15 mouse cellular contexts compared by ENCODE assay signal in genomic region chr13:98183157-98183878, GRCm38 (mm10). TPM values are rescaled to one million over a fixed set of nuclear protein-coding genes. Genes with fewer than 3 reads are reported as not detected.
DNase-seq lines count a peak whose midpoint lies in the region; ATAC-seq and TF ChIP-seq lines count a peak whose summit lies in the region.
"Had no signal": no experiment of that assay in that cellular context is flagged by ENCODE, and none has a peak within 500 bp of the region (broad histone marks: within the 10 kb centered on the region; RNA-seq: fewer than 3 reads in every experiment).

No protein-coding gene starts in this region.

- TF ChIP-seq CTCF in intestine, postnatal 0 days (IDR thresholded peaks at IDR 0.05; ENCODE audit: low read depth), result no peak
- TF ChIP-seq CTCF in cerebellum, adult 2 months (IDR thresholded peaks at IDR 0.05; ENCODE audit: borderline replicate concordance, insufficient read depth, low read depth, low read length), result no peak

- peaks cover 3% of the 10 kb centered on the region; the same call in 1 of the 2 replicates for H3K4me1 ChIP-seq in intestine, postnatal 0 days (replicated peaks; ENCODE audit: control insufficient read depth, insufficient read depth, low read length)
- H3K4me1 ChIP-seq in lung, embryonic 16.5 days (replicated peaks; ENCODE audit: control insufficient read depth, insufficient read depth, low read length), result peaks cover 2% of the 10 kb centered on the region; the same call in 1 of the 2 replicates
- H3K4me1 ChIP-seq in cerebellum, adult 2 months (ENCODE audit: control insufficient read depth, insufficient read depth, low read length), result no peaks in the 10 kb centered on the region
- H3K4me1 ChIP-seq: limb, embryonic 15.5 days had no signal

- no peaks in the 10 kb centered on the region for H3K27me3 ChIP-seq in intestine, postnatal 0 days (replicated peaks; ENCODE audit: control insufficient read depth, insufficient read depth, low read length)
- H3K27me3 ChIP-seq in lung, embryonic 16.5 days (ENCODE audit: control insufficient read depth, insufficient read depth, low read depth, low read length), result no peaks in the 10 kb centered on the region
- no peaks in the 10 kb centered on the region for H3K27me3 ChIP-seq in cerebellum, adult 2 months (ENCODE audit: control insufficient read depth, insufficient read depth, low read length)
- H3K27me3 ChIP-seq: limb, embryonic 15.5 days; lung, embryonic 15.5 days had no signal

- no peak overlapping the region for H3K9ac ChIP-seq in intestine, postnatal 0 days (ENCODE audit: low read depth, low read length)
- no peak overlapping the region for H3K9ac ChIP-seq in lung, embryonic 16.5 days (ENCODE audit: low read length)
- H3K9ac ChIP-seq: limb, embryonic 15.5 days; lung, embryonic 15.5 days had no signal

- whole genome bisulfite sequencing in intestine, postnatal 0 days, result 53% methylated on average over 21 of the region's 21 CpGs
- WGBS in lung, embryonic 16.5 days, result 66% methylated on average over 21 of the region's 21 CpGs
- 84% methylated on average over 21 of the region's 21 CpGs for WGBS in cerebellum, adult 2 months

- DNase-seq in ovary, adult 18-20 months (ENCODE audit: low spot score), result peak; percentile 30
- no peak for DNase-seq in ovary, postnatal 10 days (ENCODE audit: low spot score)
- no peak for DNase-seq in cerebellum, adult 9-10 months
- no peak for DNase-seq in urinary bladder, postnatal 14 days (ENCODE audit: low spot score)
- no peak for DNase-seq in cerebellum, adult 2 months
- DNase-seq: cerebellum, adult 18-20 months; embryo, embryonic 11 days; heart, postnatal 4 days; midbrain, embryonic 14.5 days had no signal

- no peaks in the 10 kb centered on the region for H3K36me3 ChIP-seq in intestine, postnatal 0 days (ENCODE audit: control insufficient read depth, insufficient read depth)
- no peaks in the 10 kb centered on the region for H3K36me3 ChIP-seq in lung, embryonic 16.5 days (ENCODE audit: control insufficient read depth, insufficient read depth, low read length)
- H3K36me3 ChIP-seq: limb, embryonic 15.5 days; lung, embryonic 15.5 days had no signal

- ATAC-seq in intestine, postnatal 0 days, result peak; percentile 96
- peak; percentile 85 for ATAC-seq in lung, embryonic 16.5 days (ENCODE audit: low read depth)
- ATAC-seq: inflammation-experienced regulatory T-cells, adult 6 months had no signal

- H3K27ac ChIP-seq in intestine, postnatal 0 days (ENCODE audit: low read depth, low read length), result peak overlapping the region; percentile 84
- H3K27ac ChIP-seq in lung, embryonic 16.5 days (ENCODE audit: low read length), result peak overlapping the region; percentile 26; the same call in 1 of the 2 replicates
- no peak overlapping the region for H3K27ac ChIP-seq in cerebellum, adult 2 months (ENCODE audit: insufficient read depth, low read length)
- H3K27ac ChIP-seq: limb, embryonic 15.5 days; lung, embryonic 15.5 days had no signal

- H3K4me3 ChIP-seq in intestine, postnatal 0 days (ENCODE audit: low read depth, low read length), result no peak overlapping the region
- H3K4me3 ChIP-seq in lung, embryonic 16.5 days (ENCODE audit: low read length), result no peak overlapping the region
- H3K4me3 ChIP-seq in cerebellum, adult 2 months (replicated peaks; ENCODE audit: insufficient read depth, low read depth, low read length), result no peak overlapping the region
- H3K4me3 ChIP-seq: erythroblast, embryonic 14.5 days; limb, embryonic 15.5 days; lung, embryonic 15.5 days had no signal

- no peaks in the 10 kb centered on the region for H3K9me3 ChIP-seq in intestine, postnatal 0 days (ENCODE audit: control insufficient read depth)
- H3K9me3 ChIP-seq in lung, embryonic 16.5 days (ENCODE audit: control insufficient read depth, low read length), result no peaks in the 10 kb centered on the region
- H3K9me3 ChIP-seq: limb, embryonic 15.5 days; lung, embryonic 15.5 days had no signal

- no peak for TF ChIP-seq POLR2A in cerebellum, adult 2 months (IDR thresholded peaks at IDR 0.05; ENCODE audit: borderline replicate concordance, insufficient read depth, low read length)

- peak overlapping the region; percentile 41 for H3K4me2 ChIP-seq in intestine, postnatal 0 days (replicated peaks; ENCODE audit: low read depth)
- H3K4me2 ChIP-seq in lung, embryonic 16.5 days (ENCODE audit: low read depth, low read length), result no peak overlapping the region
- H3K4me2 ChIP-seq: limb, embryonic 15.5 days; lung, embryonic 15.5 days had no signal

RNA-seq across cellular contexts. Expression of gene Arhgef28, which starts 22.9 kb away (rescaled TPM):
- 13.8 and 15.1 TPM in 2 replicates for polyA plus RNA-seq in intestine, postnatal 0 days (2015; fragmentation: Nextera tagmentation; extraction: Ambion mirVana)
- polyA plus RNA-seq in lung, embryonic 16.5 days (2015; fragmentation: Nextera tagmentation; extraction: Ambion mirVana), result 21.7 and 24.4 TPM in 2 replicates
- polyA plus RNA-seq in cerebellum, adult 2 months (2012; rRNA removed), result 6.5 and 8.7 TPM in 2 replicates
